Mouse (Mus musculus) cerebellum, adult 9-10 months (tissue): ENCODE results near the gene Olfr402.
"Not testable (repeated sequence)": the region's sequence is repeated elsewhere in the genome, so short reads cannot be mapped to it uniquely, and the experiment has no call there.

Experiments
- DNase-seq: peaks from one replicate; pipeline ENCODE4 v3.0.0; 2022

The Olfr402 gene

GRCm38 (mm10) chr11:74153229-74153628 lies at the start of gene Olfr402:
Gene Olfr402, plus strand, starts transcription at chr11:74153529.
- DNase-seq: no peak

- no peak for DNase-seq
These were observed 48.3 kb upstream of the Olfr402 start for GRCm38 (mm10) chr11:74105066-74105465.

- DNase-seq: no peak
These were observed 39.9 kb upstream of the Olfr402 start, which contains the start of gene Olfr401 for GRCm38 (mm10) chr11:74113412-74113811. Gene Olfr401, plus strand, starts transcription at chr11:74113712.

GRCm38 (mm10) chr11:74140001-74140400 lies 13.3 kb upstream of the Olfr402 start:
- not testable (repeated sequence) for DNase-seq

- DNase-seq: no peak
These were observed 7.5 kb upstream of the Olfr402 start for GRCm38 (mm10) chr11:74145866-74146265.

- DNase-seq: no peak
These were observed 15.4 kb downstream of the Olfr402 start for GRCm38 (mm10) chr11:74168771-74169170.

- no peak for DNase-seq
These were observed 29.8 kb downstream of the Olfr402 start for GRCm38 (mm10) chr11:74183168-74183567.

- DNase-seq: no peak
These were observed 30.4 kb downstream of the Olfr402 start for GRCm38 (mm10) chr11:74183745-74184144.

- no peak for DNase-seq
These were observed 32.6 kb downstream of the Olfr402 start, which contains the start of gene Olfr403 for GRCm38 (mm10) chr11:74185949-74186348. Gene Olfr403, plus strand, starts transcription at chr11:74186249.
